Mouse (Mus musculus): ENCODE measurements around the gene Cd164. TPM values are rescaled to one million over a fixed set of nuclear protein-coding genes. Genes with fewer than 3 reads are reported as not detected.
A peak's percentile ranks its signal among the peaks of the same experiment; 100 is the strongest.
"Not testable (repeated sequence)": the region's sequence is repeated elsewhere in the genome, so short reads cannot be mapped to it uniquely, and the experiment has no call there.

Cd164 gene
- polyA plus RNA-seq, 1 experiment from 2014 or later = 84.8 TPM

DNA sequence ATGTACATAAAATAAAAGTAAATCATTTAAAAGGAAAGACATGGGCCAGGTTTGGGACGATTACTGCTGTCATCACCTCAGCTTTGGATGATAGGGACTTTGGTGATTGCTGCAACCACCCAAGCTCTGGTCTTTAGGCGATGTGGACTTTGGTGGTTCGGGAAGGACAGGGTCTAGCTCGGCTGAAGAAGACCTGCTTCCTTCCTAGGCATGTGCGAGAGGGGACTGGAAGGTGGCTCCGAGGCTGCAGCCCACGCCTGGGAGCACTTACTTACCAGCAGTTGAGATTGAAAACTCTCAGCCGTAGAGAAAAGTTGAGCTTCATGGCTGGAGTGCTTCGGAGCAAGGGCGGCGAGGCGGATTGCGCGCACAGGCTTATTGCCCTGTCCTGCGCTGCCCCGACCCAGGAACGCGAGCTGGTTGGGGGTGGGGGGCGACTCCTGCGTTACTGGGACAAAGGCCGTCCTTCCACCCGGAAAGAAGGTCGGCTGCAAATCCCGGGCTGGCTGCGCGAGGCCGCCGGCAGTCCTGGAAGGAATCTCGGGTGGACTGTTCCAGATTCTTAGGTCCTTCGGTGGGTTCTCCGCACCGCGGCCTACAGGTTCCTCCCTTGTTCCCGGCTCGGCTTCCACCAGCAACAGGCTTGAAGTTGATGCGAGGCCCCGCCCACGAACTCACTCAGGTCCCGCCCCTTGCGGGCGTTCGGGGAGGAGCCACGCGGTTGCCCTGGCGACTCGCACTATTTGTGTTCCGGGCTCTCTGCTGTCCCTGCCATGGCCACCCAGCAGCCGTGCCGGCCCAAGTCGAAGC is 29.3 kb upstream of the Cd164 start, which contains the start of the genes Smpd2 and Ppil6:
Smpd2 (minus strand) TSS at position 662 of the 810 bp plus-strand sequence.
Ppil6 (plus strand) TSS at position 732 of the 810 bp plus-strand sequence.
- DNase-seq (ENCODE audit: low spot score) (peak; percentile 94), ATAC-seq (peak; percentile 97)
- peaks cover 15% of the 10 kb centered on the region for H3K4me1 ChIP-seq (ENCODE audit: control insufficient read depth, insufficient read depth, low read length)
- peak within 1 kb of the TSS; percentile 98 for H3K4me2 ChIP-seq (ENCODE audit: low read length)
- no peak within 1 kb of the TSS; the same call in 1 of the 2 replicates for H3K27ac ChIP-seq (ENCODE audit: low read depth, low read length)
- H3K9me3 ChIP-seq (replicated peaks; ENCODE audit: control insufficient read depth, low read length) = no peaks in the 10 kb centered on the region
- H3K27me3 ChIP-seq (replicated peaks; ENCODE audit: control insufficient read depth, insufficient read depth, low read length) = no peaks in the 10 kb centered on the region
- H3K36me3 ChIP-seq (ENCODE audit: control insufficient read depth, insufficient read depth, low read length) = peaks cover 31% of the 10 kb centered on the region
- peak within 1 kb of the TSS; percentile 65 for H3K4me3 ChIP-seq (ENCODE audit: low read depth, low read length)
- peak within 1 kb of the TSS; percentile 68 for H3K9ac ChIP-seq (ENCODE audit: low read length)
- under 1% methylated on average over 50 of the region's 50 CpGs for WGBS

DNA sequence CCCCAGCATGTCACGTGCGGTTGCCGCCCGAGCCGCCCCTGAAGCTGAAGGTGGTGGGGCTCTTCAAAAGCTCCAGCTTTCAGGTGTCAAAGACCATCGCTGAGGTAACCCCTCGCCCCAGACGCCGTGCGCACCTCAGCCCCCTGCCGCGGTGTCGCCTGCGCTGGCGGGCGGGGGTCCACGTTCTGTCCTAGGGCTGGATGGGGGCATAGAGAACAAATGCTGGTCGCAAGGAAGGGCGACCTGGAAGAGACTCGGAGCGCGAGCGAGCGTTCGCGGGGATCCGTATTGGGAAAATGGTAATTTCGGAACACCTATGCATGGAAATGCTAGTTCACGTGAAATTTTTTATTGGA is 28.7 kb upstream of the Cd164 start:
- DNase-seq (ENCODE audit: low spot score) = no peak
- Histone ChIP-seq H3K4me1 (ENCODE audit: control insufficient read depth, insufficient read depth, low read length) (peaks cover 15% of the 10 kb centered on the region), H3K9me3 (replicated peaks; ENCODE audit: control insufficient read depth, low read length) (no peaks in the 10 kb centered on the region), H3K27ac (ENCODE audit: low read depth, low read length) (no peak overlapping the region; the same call in 1 of the 2 replicates), H3K36me3 (ENCODE audit: control insufficient read depth, insufficient read depth, low read length) (peaks cover 26% of the 10 kb centered on the region), H3K9ac (ENCODE audit: low read length) (peak overlapping the region; percentile 68), H3K4me3 (ENCODE audit: low read depth, low read length) (peak overlapping the region; percentile 65), H3K27me3 (replicated peaks; ENCODE audit: control insufficient read depth, insufficient read depth, low read length) (no peaks in the 10 kb centered on the region), H3K4me2 (ENCODE audit: low read length) (peak overlapping the region; percentile 98)
- ATAC-seq = no peak
- under 1% methylated on average over 29 of the region's 29 CpGs for WGBS

DNA sequence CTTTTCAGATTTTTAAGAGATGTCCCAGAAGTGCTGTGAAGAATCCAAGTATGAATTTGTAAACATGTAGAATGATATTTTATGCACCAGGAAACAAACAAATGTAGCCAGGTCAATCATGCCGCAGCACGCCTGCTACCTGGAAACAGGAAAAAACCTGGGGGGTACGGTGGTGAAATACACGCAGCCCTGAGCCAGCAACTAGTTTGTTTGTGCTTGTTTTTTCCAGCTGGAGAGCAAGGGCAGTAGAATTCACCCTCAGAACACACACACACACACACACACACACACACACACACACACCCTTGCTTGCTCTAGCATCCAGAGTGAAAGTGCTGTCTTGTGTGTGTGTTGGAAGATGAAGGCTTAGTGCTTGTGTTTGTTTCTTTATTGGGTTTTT is 28.1 kb upstream of the Cd164 start:
- no peaks in the 10 kb centered on the region for H3K27me3 ChIP-seq (replicated peaks; ENCODE audit: control insufficient read depth, insufficient read depth, low read length)
- no peak for ATAC-seq
- H3K9me3 ChIP-seq (replicated peaks; ENCODE audit: control insufficient read depth, low read length) = no peaks in the 10 kb centered on the region
- peak overlapping the region; percentile 98 for H3K4me2 ChIP-seq (ENCODE audit: low read length)
- DNase-seq (ENCODE audit: low spot score) = no peak
- 48% methylated on average over 4 of the region's 4 CpGs for WGBS
- no peak overlapping the region for H3K9ac ChIP-seq (ENCODE audit: low read length)
- H3K4me3 ChIP-seq (ENCODE audit: low read depth, low read length) = no peak overlapping the region
- peaks cover 15% of the 10 kb centered on the region for H3K4me1 ChIP-seq (ENCODE audit: control insufficient read depth, insufficient read depth, low read length)
- H3K27ac ChIP-seq (ENCODE audit: low read depth, low read length) = no peak overlapping the region
- peaks cover 20% of the 10 kb centered on the region for H3K36me3 ChIP-seq (ENCODE audit: control insufficient read depth, insufficient read depth, low read length)

DNA sequence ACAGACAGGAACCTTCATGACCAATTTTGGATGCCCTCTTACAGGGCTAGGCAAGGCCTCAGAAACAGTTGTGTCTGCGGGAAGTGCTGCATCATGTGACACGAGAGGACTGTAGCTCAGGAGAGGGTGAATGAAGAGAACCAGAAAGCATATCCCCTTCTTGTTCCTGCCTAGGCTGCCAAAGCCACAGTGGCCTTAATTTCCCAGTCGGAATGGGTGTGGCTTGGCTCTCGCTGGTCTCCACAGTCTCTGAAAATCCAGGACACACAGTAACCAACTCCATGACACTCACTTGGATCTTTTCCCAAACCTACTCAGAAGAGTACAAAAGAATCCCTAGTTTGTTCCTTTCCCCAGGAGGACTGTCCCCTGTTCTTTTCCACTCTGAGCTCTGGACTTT is 18.3 kb upstream of the Cd164 start:
- 52% methylated on average over 4 of the region's 4 CpGs for WGBS
- Histone ChIP-seq H3K4me1 (ENCODE audit: control insufficient read depth, insufficient read depth, low read length) (no peaks in the 10 kb centered on the region), H3K27ac (ENCODE audit: low read depth, low read length) (no peak overlapping the region), H3K9ac (ENCODE audit: low read length) (no peak overlapping the region), H3K4me2 (ENCODE audit: low read length) (no peak overlapping the region), H3K9me3 (replicated peaks; ENCODE audit: control insufficient read depth, low read length) (no peaks in the 10 kb centered on the region), H3K4me3 (ENCODE audit: low read depth, low read length) (no peak overlapping the region), H3K36me3 (ENCODE audit: control insufficient read depth, insufficient read depth, low read length) (no peaks in the 10 kb centered on the region), H3K27me3 (replicated peaks; ENCODE audit: control insufficient read depth, insufficient read depth, low read length) (no peaks in the 10 kb centered on the region)
- ATAC-seq = no peak
- peak; percentile 59 for DNase-seq (ENCODE audit: low spot score)

- WGBS = 80% methylated on average over 1 of the region's 1 CpGs
- H3K4me1 ChIP-seq (ENCODE audit: control insufficient read depth, insufficient read depth, low read length) = no peaks in the 10 kb centered on the region
- no peaks in the 10 kb centered on the region for H3K9me3 ChIP-seq (replicated peaks; ENCODE audit: control insufficient read depth, low read length)
- DNase-seq (ENCODE audit: low spot score) (no peak), ATAC-seq (0 out of 2 replicates have a peak, but pooled peaks have one; percentile 7)
- H3K4me2 ChIP-seq (ENCODE audit: low read length) = no peak overlapping the region
- H3K4me3 ChIP-seq (ENCODE audit: low read depth, low read length) = no peak overlapping the region
- no peak overlapping the region for H3K27ac ChIP-seq (ENCODE audit: low read depth, low read length)
- H3K36me3 ChIP-seq (ENCODE audit: control insufficient read depth, insufficient read depth, low read length) = no peaks in the 10 kb centered on the region
- H3K27me3 ChIP-seq (replicated peaks; ENCODE audit: control insufficient read depth, insufficient read depth, low read length) = no peaks in the 10 kb centered on the region
- H3K9ac ChIP-seq (ENCODE audit: low read length) = no peak overlapping the region
Measured at GRCm38 (mm10) chr10:41504996-41505395, 14.2 kb upstream of the Cd164 start.

- 3% methylated on average over 3 of the region's 3 CpGs for WGBS
- not testable (repeated sequence) for H3K9ac ChIP-seq (ENCODE audit: low read length); H3K27ac ChIP-seq (ENCODE audit: low read depth, low read length); H3K4me1 ChIP-seq (ENCODE audit: control insufficient read depth, insufficient read depth, low read length); H3K36me3 ChIP-seq (ENCODE audit: control insufficient read depth, insufficient read depth, low read length); H3K9me3 ChIP-seq (replicated peaks; ENCODE audit: control insufficient read depth, low read length); H3K4me3 ChIP-seq (ENCODE audit: low read depth, low read length); H3K4me2 ChIP-seq (ENCODE audit: low read length); H3K27me3 ChIP-seq (replicated peaks; ENCODE audit: control insufficient read depth, insufficient read depth, low read length)
- DNase-seq (ENCODE audit: low spot score) (peak; percentile 93), ATAC-seq (peak; percentile 74)
Measured at GRCm38 (mm10) chr10:41505446-41505845, 13.8 kb upstream of the Cd164 start.

- ATAC-seq = no peak
- Histone ChIP-seq H3K9me3 (replicated peaks; ENCODE audit: control insufficient read depth, low read length) (no peaks in the 10 kb centered on the region), H3K4me2 (ENCODE audit: low read length) (no peak overlapping the region), H3K27me3 (replicated peaks; ENCODE audit: control insufficient read depth, insufficient read depth, low read length) (no peaks in the 10 kb centered on the region), H3K4me1 (ENCODE audit: control insufficient read depth, insufficient read depth, low read length) (no peaks in the 10 kb centered on the region), H3K4me3 (ENCODE audit: low read depth, low read length) (no peak overlapping the region), H3K9ac (ENCODE audit: low read length) (no peak overlapping the region), H3K27ac (ENCODE audit: low read depth, low read length) (no peak overlapping the region), H3K36me3 (ENCODE audit: control insufficient read depth, insufficient read depth, low read length) (no peaks in the 10 kb centered on the region)
- DNase-seq (ENCODE audit: low spot score) = no peak
- WGBS = 45% methylated on average over 2 of the region's 2 CpGs
Measured at GRCm38 (mm10) chr10:41509160-41509559, 10.1 kb upstream of the Cd164 start.

GRCm38 (mm10) chr10:41514301-41514700 is 4.9 kb upstream of the Cd164 start:
- H3K27me3 ChIP-seq (replicated peaks; ENCODE audit: control insufficient read depth, insufficient read depth, low read length) = no peaks in the 10 kb centered on the region
- no peaks in the 10 kb centered on the region for H3K36me3 ChIP-seq (ENCODE audit: control insufficient read depth, insufficient read depth, low read length)
- H3K9ac ChIP-seq (ENCODE audit: low read length) = no peak overlapping the region
- no peaks in the 10 kb centered on the region for H3K9me3 ChIP-seq (replicated peaks; ENCODE audit: control insufficient read depth, low read length)
- H3K27ac ChIP-seq (ENCODE audit: low read depth, low read length) = no peak overlapping the region
- no peak for ATAC-seq
- no peaks in the 10 kb centered on the region for H3K4me1 ChIP-seq (ENCODE audit: control insufficient read depth, insufficient read depth, low read length)
- H3K4me2 ChIP-seq (ENCODE audit: low read length) = no peak overlapping the region
- 76% methylated on average over 4 of the region's 4 CpGs for WGBS
- DNase-seq (ENCODE audit: low spot score) = no peak
- H3K4me3 ChIP-seq (ENCODE audit: low read depth, low read length) = no peak overlapping the region

GRCm38 (mm10) chr10:41514921-41515320 is 4.3 kb upstream of the Cd164 start:
- Histone ChIP-seq H3K27me3 (replicated peaks; ENCODE audit: control insufficient read depth, insufficient read depth, low read length) (no peaks in the 10 kb centered on the region), H3K4me3 (ENCODE audit: low read depth, low read length) (no peak overlapping the region), H3K4me1 (ENCODE audit: control insufficient read depth, insufficient read depth, low read length) (no peaks in the 10 kb centered on the region), H3K9ac (ENCODE audit: low read length) (no peak overlapping the region), H3K27ac (ENCODE audit: low read depth, low read length) (no peak overlapping the region), H3K4me2 (ENCODE audit: low read length) (no peak overlapping the region), H3K9me3 (replicated peaks; ENCODE audit: control insufficient read depth, low read length) (no peaks in the 10 kb centered on the region), H3K36me3 (ENCODE audit: control insufficient read depth, insufficient read depth, low read length) (no peaks in the 10 kb centered on the region)
- DNase-seq (ENCODE audit: low spot score) (no peak), ATAC-seq (no peak)
